Mouse (Mus musculus) stomach, postnatal 0 days (tissue): Measurements from ENCODE around the gene Ccne1. TPM values are rescaled to one million over a fixed set of nuclear protein-coding genes. Genes with fewer than 3 reads are reported as not detected.

Experiments used
- ATAC-seq: fragments of 200-750 bp; cut with Nextera tagmentation; 2 replicates; pipeline ENCODE4 v1.8.0; 2017; ENCODE audit not compliant: low FRiP score, low TSS enrichment
- DNase-seq: peaks from one replicate; pipeline ENCODE4 v3.0.0-alpha.2; 2016; ENCODE audit warnings: low spot score
- H3K27ac ChIP-seq: fragments of 300-500 bp; sonication (generic); replicated peaks from 2 replicates; pipeline ENCODE4 v1.5.1; 2014; ENCODE audit warnings: mild to moderate bottlenecking, control low read depth
- H3K27me3 ChIP-seq: fragments of 300-500 bp; sonication (generic); 2 replicates; pipeline ENCODE4 v1.6.1; 2014; ENCODE audit warnings: low read length; ENCODE audit not compliant: control insufficient read depth, insufficient read depth
- H3K36me3 ChIP-seq: fragments of 300-500 bp; sonication (generic); 2 replicates; pipeline ENCODE4 v1.6.1; 2014; ENCODE audit warnings: low read length, mixed read lengths; ENCODE audit not compliant: control insufficient read depth, insufficient read depth
- H3K4me1 ChIP-seq: fragments of 300-500 bp; sonication (generic); replicated peaks from 2 replicates; pipeline ENCODE4 v1.6.1; 2014; ENCODE audit warnings: antibody characterized with exemption; ENCODE audit not compliant: control insufficient read depth, insufficient read depth
- H3K4me2 ChIP-seq: fragments of 300-500 bp; sonication (generic); replicated peaks from 2 replicates; pipeline ENCODE4 v1.6.1; 2014; ENCODE audit warnings: low read depth, mild to moderate bottlenecking, control low read depth, moderate library complexity
- H3K4me3 ChIP-seq: fragments of 300-500 bp; sonication (generic); 2 replicates; pipeline ENCODE4 v1.5.1; 2014; ENCODE audit warnings: low read depth, low read length, control low read depth
- H3K9ac ChIP-seq: fragments of 300-500 bp; sonication (generic); 2 replicates; pipeline ENCODE4 v1.6.1; 2014; ENCODE audit warnings: mild to moderate bottlenecking, low read length, control low read depth, mixed read lengths
- H3K9me3 ChIP-seq: fragments of 300-500 bp; sonication (generic); 2 replicates; pipeline ENCODE4 v1.6.1; 2016; ENCODE audit warnings: low read length; ENCODE audit not compliant: control insufficient read depth
- CTCF ChIP-seq: IDR thresholded peaks from 2 replicates; pipeline ENCODE4 v1.5.1; 2016; ENCODE audit warnings: antibody characterized with exemption, low read depth, mild to moderate bottlenecking, moderate library complexity
- EP300 ChIP-seq: optimal IDR thresholded peaks from 2 replicates; pipeline ENCODE3; 2016; ENCODE audit warnings: antibody characterized with exemption
- WGBS: fragments of 180-500 bp; shearing (Covaris S2); extraction: QIAGEN DNeasy Blood & Tissue Kit; methylation state at CpG from one replicate; pipeline ENCODE4 v1.1.7; 2014; 5-methylcytosine and 5-hydroxymethylcytosine counted together
- polyA plus RNA-seq: library from polyadenylated mRNA; unstranded; fragments of >200 nt; fragmentation: Nextera tagmentation; extraction: Ambion mirVana; gene quantifications from 2 replicates; pipeline ENCODE4 v1.2.1, GENCODE M21; 2015

Ccne1 gene
- polyA plus RNA-seq, 1 experiment from 2014 or later, result 15.3 TPM

- Histone ChIP-seq H3K36me3 (no peaks in the 10 kb centered on the region), H3K9ac (no peak overlapping the region), H3K27me3 (no peaks in the 10 kb centered on the region), H3K9me3 (no peaks in the 10 kb centered on the region), H3K4me1 (peaks cover 7% of the 10 kb centered on the region), H3K4me2 (no peak overlapping the region), H3K27ac (no peak overlapping the region), H3K4me3 (no peak overlapping the region)
- DNase-seq (no peak), ATAC-seq (no peak)
- 65% methylated on average over 2 of the region's 2 CpGs for WGBS
- TF ChIP-seq CTCF, result no peak
- no peak for TF ChIP-seq EP300
Observed at GRCm38 (mm10) chr7:38088456-38088855, 18.9 kb downstream of the Ccne1 start.

- H3K4me2 ChIP-seq, result no peak overlapping the region
- H3K9me3 ChIP-seq, result no peaks in the 10 kb centered on the region
- no peaks in the 10 kb centered on the region for H3K27me3 ChIP-seq
- TF ChIP-seq CTCF (no peak), EP300 (no peak)
- DNase-seq, result no peak
- H3K9ac ChIP-seq, result no peak overlapping the region
- whole genome bisulfite sequencing, result 66% methylated on average over 8 of the region's 8 CpGs
- no peak overlapping the region for H3K4me3 ChIP-seq
- H3K27ac ChIP-seq, result no peak overlapping the region
- no peaks in the 10 kb centered on the region for H3K36me3 ChIP-seq
- no peak for ATAC-seq
- peaks cover 7% of the 10 kb centered on the region for H3K4me1 ChIP-seq
Observed at GRCm38 (mm10) chr7:38087856-38088255, 19.5 kb downstream of the Ccne1 start.

- H3K36me3 ChIP-seq, result no peaks in the 10 kb centered on the region
- H3K9ac ChIP-seq, result no peak overlapping the region
- ATAC-seq (no peak), DNase-seq (no peak)
- no peak overlapping the region for H3K4me3 ChIP-seq
- H3K27ac ChIP-seq, result peak overlapping the region; percentile 85
- 55% methylated on average over 8 of the region's 8 CpGs for WGBS
- peaks cover 7% of the 10 kb centered on the region for H3K4me1 ChIP-seq
- H3K9me3 ChIP-seq, result no peaks in the 10 kb centered on the region
- TF ChIP-seq CTCF (no peak), EP300 (no peak)
- peak overlapping the region; percentile 79; the same call in 1 of the 2 replicates for H3K4me2 ChIP-seq
- no peaks in the 10 kb centered on the region for H3K27me3 ChIP-seq
Observed at GRCm38 (mm10) chr7:38086401-38086800, 20.9 kb downstream of the Ccne1 start.

GRCm38 (mm10) chr7:38085573-38086211, 21.6 kb downstream of the Ccne1 start:
- peak; percentile 71 for TF ChIP-seq CTCF
- TF ChIP-seq EP300, result no peak
- Histone ChIP-seq H3K4me2 (peak overlapping the region; percentile 79), H3K4me3 (peak overlapping the region; percentile 43), H3K4me1 (peaks cover 7% of the 10 kb centered on the region), H3K36me3 (no peaks in the 10 kb centered on the region), H3K9ac (peak overlapping the region; percentile 45), H3K27ac (peak overlapping the region; percentile 85), H3K9me3 (no peaks in the 10 kb centered on the region), H3K27me3 (no peaks in the 10 kb centered on the region)
- DNase-seq (peak; percentile 85), ATAC-seq (peak; percentile 70)
- WGBS, result under 1% methylated on average over 30 of the region's 35 CpGs

- no peaks in the 10 kb centered on the region for H3K36me3 ChIP-seq
- ATAC-seq, result peak; percentile 98
- peaks cover 7% of the 10 kb centered on the region for H3K4me1 ChIP-seq
- H3K9ac ChIP-seq, result peak overlapping the region; percentile 56
- H3K27ac ChIP-seq, result peak overlapping the region; percentile 85
- H3K4me2 ChIP-seq, result peak overlapping the region; percentile 79
- TF ChIP-seq CTCF (no peak; the same call in 1 of the 2 replicates), EP300 (no peak)
- WGBS, result under 1% methylated on average over 62 of the region's 65 CpGs
- DNase-seq, result peak; percentile 100
- peak overlapping the region; percentile 43 for H3K4me3 ChIP-seq
- H3K27me3 ChIP-seq, result no peaks in the 10 kb centered on the region
- no peaks in the 10 kb centered on the region for H3K9me3 ChIP-seq
Observed at GRCm38 (mm10) chr7:38084778-38085572, 22.4 kb downstream of the Ccne1 start.

- H3K4me1 ChIP-seq, result peaks cover 7% of the 10 kb centered on the region
- TF ChIP-seq CTCF, result no peak
- TF ChIP-seq EP300, result no peak
- DNase-seq, result no peak
- no peaks in the 10 kb centered on the region for H3K36me3 ChIP-seq
- no peak for ATAC-seq
- no peak overlapping the region for H3K27ac ChIP-seq
- no peaks in the 10 kb centered on the region for H3K27me3 ChIP-seq
- no peaks in the 10 kb centered on the region for H3K9me3 ChIP-seq
- no peak overlapping the region for H3K9ac ChIP-seq
- H3K4me3 ChIP-seq, result no peak overlapping the region
- no peak overlapping the region for H3K4me2 ChIP-seq
Observed at GRCm38 (mm10) chr7:38082971-38083370, 24.4 kb downstream of the Ccne1 start.
